Mouse (Mus musculus) embryonic facial prominence, embryonic 10.5 days (tissue): Measurements from ENCODE around the gene Hrc. TPM values are rescaled to one million over a fixed set of nuclear protein-coding genes. Genes with fewer than 3 reads are reported as not detected.

Source experiments
- DNase-seq: peaks from one replicate; pipeline ENCODE4 v3.0.0-alpha.2; 2017; ENCODE audit warnings: low spot score
- H3K27ac ChIP-seq: fragments of 300-500 bp; sonication (generic); replicated peaks from 2 replicates; pipeline ENCODE4 v1.5.1; 2016; ENCODE audit warnings: mild to moderate bottlenecking
- H3K27me3 ChIP-seq: fragments of 300-500 bp; sonication (generic); replicated peaks from 2 replicates; pipeline ENCODE4 v1.6.1; 2016; ENCODE audit warnings: low read depth, mild to moderate bottlenecking; ENCODE audit not compliant: poor library complexity, severe bottlenecking
- H3K36me3 ChIP-seq: fragments of 300-500 bp; sonication (generic); replicated peaks from 2 replicates; pipeline ENCODE4 v1.6.1; 2016; ENCODE audit warnings: mild to moderate bottlenecking, moderate library complexity
- H3K4me1 ChIP-seq: fragments of 300-500 bp; sonication (generic); 2 replicates; pipeline ENCODE4 v1.6.1; 2016
- H3K4me3 ChIP-seq: fragments of 300-500 bp; sonication (generic); 2 replicates; pipeline ENCODE4 v1.5.1; 2016; ENCODE audit warnings: mild to moderate bottlenecking, moderate library complexity
- H3K9me3 ChIP-seq: fragments of 300-500 bp; sonication (generic); 2 replicates; pipeline ENCODE4 v1.6.1; 2016; ENCODE audit warnings: mild to moderate bottlenecking
- WGBS: fragments of 180-500 bp; shearing (Covaris S2); methylation state at CpG from one replicate; pipeline ENCODE4 v1.1.7; 2016; 5-methylcytosine and 5-hydroxymethylcytosine counted together
- polyA plus RNA-seq: library from polyadenylated mRNA; unstranded; fragments of >200 nt; fragmentation: Nextera tagmentation; extraction: Ambion mirVana; gene quantifications from 2 replicates; pipeline ENCODE4 v1.2.1, GENCODE M21; 2016

Hrc gene
- polyA plus RNA-seq, 1 experiment from 2014 or later = 0.64 TPM

DNA sequence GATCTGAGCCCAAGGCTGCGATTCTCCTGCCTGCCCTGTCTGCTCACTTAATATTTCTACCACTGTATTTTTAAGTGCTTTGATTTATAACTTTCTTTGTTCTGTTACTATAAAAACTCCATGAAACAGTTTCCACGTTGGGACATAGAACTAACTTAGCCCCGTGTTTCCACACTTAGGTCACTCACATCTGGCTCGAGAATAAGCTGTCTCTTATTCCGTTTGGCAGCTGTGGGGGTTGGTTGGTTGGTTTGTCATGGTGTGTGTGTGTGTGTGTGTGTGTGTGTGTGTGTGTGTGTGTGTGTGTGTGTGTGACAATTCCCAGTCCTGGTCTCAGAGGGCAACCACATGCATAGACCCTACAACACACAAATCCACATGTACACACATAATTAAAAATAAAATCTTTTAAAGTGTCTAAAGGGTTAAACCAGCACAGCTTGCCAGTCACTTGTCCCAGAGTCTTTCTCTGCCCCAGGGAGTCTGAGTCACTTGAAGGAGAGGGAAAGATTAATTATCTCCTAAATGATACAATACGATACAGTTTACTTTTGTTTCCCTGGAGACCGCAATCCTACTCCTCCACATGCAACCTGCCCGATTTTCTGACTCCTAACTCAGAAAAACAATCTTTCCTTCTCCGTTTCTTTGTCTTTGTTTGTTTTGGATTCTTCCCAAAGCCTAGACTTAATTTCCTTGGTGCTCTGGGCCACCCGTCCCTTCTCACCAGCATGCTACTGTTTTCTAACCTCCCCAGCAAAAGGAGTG is 22.2 kb upstream of the Hrc start:
- Histone ChIP-seq H3K4me3 (no peak overlapping the region), H3K36me3 (peaks cover 7% of the 10 kb centered on the region; the same call in 1 of the 2 replicates), H3K4me1 (peaks cover 35% of the 10 kb centered on the region), H3K27me3 (no peaks in the 10 kb centered on the region), H3K9me3 (no peaks in the 10 kb centered on the region), H3K27ac (no peak overlapping the region; the same call in 1 of the 2 replicates)
- DNase-seq = no peak
- 26% methylated on average over 10 of the region's 10 CpGs for WGBS

DNA sequence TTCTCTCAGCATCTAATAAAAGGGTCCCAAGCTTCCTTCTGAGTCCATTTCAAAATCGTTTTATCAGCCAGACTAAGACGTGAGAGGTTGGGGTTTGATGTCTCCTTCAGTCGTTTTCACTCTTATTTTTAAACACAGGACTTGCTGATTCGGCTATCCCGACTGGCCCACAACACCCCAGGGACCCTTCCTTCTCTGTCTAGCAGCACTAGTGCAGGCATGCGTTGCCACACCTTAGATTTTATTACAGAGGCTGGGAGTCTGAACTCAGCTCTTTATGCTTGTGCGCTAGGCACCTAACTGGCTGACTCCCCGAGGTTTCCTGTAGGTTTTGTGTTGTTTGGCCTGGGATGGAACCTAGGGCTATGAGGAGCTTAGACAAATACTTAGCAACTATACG is 21.6 kb upstream of the Hrc start:
- DNase-seq = no peak
- Histone ChIP-seq H3K4me1 (peaks cover 34% of the 10 kb centered on the region), H3K4me3 (no peak overlapping the region), H3K9me3 (no peaks in the 10 kb centered on the region), H3K27me3 (no peaks in the 10 kb centered on the region), H3K27ac (no peak overlapping the region; the same call in 1 of the 2 replicates), H3K36me3 (peaks cover 7% of the 10 kb centered on the region; the same call in 1 of the 2 replicates)
- 49% methylated on average over 9 of the region's 9 CpGs for WGBS

DNA sequence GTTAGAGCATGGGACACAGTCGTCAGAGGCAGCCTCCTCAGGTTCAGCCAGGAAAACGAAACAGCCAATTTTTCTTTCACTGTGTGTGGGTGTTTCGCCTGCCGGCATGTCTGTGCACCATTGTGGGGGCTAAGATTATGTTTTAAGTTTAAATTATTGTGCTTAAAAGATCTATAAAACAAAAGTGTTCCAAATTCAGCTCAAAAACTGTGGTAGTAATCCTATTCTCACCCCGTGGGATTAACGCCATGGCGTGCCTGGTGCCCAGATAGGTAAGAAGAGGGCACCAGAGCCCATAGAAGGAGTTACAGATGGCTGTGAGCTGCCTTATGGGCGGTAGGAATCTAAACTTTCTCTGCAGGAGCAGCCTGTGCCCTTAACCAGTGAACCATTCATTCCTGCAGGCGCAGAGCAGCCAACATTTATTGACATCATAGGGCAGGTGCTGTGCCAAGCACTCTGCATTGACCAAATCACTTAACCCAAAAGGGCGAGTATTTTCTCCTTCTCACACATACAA is 19.8 kb upstream of the Hrc start:
- WGBS = 87% methylated on average over 10 of the region's 10 CpGs
- H3K27me3 ChIP-seq = no peaks in the 10 kb centered on the region
- DNase-seq = no peak
- no peak overlapping the region for H3K4me3 ChIP-seq
- no peak overlapping the region for H3K27ac ChIP-seq
- no peaks in the 10 kb centered on the region for H3K9me3 ChIP-seq
- H3K4me1 ChIP-seq = peaks cover 23% of the 10 kb centered on the region
- peaks cover 11% of the 10 kb centered on the region; the same call in 1 of the 2 replicates for H3K36me3 ChIP-seq

DNA sequence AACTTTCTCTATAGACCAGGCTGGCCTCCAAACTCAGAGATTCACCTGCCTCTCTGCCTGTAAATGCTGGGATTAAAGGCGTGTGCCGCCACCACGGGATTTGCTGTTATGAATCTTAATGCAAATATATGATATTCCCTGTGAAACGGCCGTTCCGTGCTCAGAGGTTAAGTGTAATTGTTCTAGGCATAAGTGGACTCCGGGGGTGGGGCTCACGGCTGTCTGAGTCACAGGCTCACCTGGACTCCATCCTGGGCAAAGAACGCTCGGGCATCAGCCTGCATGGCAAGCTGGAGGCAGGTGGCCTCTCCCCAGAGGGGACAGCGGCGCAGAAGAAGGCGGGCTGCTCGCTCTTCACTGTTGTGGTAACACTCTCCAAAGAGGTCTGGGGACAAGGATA is 18.6 kb upstream of the Hrc start:
- WGBS = 90% methylated on average over 14 of the region's 14 CpGs
- Histone ChIP-seq H3K27me3 (no peaks in the 10 kb centered on the region), H3K4me1 (peaks cover 23% of the 10 kb centered on the region), H3K36me3 (peaks cover 11% of the 10 kb centered on the region; the same call in 1 of the 2 replicates), H3K4me3 (no peak overlapping the region), H3K9me3 (no peaks in the 10 kb centered on the region), H3K27ac (no peak overlapping the region)
- no peak for DNase-seq

DNA sequence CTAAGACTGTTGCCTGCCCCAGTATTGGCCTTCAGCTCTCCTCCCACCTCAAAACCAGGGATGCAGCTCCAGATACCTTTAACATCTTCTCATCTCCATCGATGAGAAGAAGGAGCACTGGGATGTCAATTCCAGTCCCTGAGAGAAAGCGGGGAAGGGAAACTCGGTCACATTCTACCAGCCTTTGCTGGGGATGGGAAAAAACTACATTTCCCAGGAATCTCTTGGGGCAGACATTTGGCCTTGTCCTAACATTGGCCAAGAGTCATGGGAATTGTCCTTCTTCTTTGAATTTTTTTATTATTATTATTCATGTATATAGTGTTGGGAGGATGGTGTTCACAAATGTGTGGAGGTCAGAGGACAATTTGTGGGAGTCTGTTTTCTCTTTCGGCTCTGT is 12.8 kb upstream of the Hrc start:
- Histone ChIP-seq H3K36me3 (peaks cover 37% of the 10 kb centered on the region), H3K27me3 (no peaks in the 10 kb centered on the region), H3K27ac (no peak overlapping the region), H3K9me3 (peaks cover 2% of the 10 kb centered on the region; the same call in 1 of the 2 replicates), H3K4me1 (no peaks in the 10 kb centered on the region), H3K4me3 (no peak overlapping the region)
- DNase-seq = no peak
- WGBS = 87% methylated on average over 4 of the region's 4 CpGs

DNA sequence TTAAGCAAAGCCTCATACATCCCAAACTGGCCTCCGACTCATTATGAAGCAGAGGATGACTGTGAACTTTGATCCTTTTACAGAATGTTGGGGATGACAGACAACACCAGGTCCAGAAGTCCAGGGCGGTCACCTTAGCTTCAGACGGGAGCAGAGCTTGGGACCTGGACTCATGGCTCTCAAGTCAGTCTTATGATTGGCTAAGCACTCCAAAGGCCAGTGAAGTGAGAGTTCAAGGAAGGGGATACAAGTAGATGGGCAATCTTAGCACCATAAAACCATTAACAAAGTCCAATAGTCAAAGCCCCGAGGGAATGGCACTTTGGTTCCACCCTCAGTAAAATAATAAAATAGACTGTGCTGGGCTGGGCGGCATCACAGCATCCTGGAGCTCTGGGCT is 12.0 kb upstream of the Hrc start:
- no peak for DNase-seq
- H3K27me3 ChIP-seq = no peaks in the 10 kb centered on the region
- no peaks in the 10 kb centered on the region for H3K4me1 ChIP-seq
- H3K27ac ChIP-seq = no peak overlapping the region
- peaks cover 38% of the 10 kb centered on the region for H3K36me3 ChIP-seq
- H3K9me3 ChIP-seq = peaks cover 2% of the 10 kb centered on the region; the same call in 1 of the 2 replicates
- WGBS = 91% methylated on average over 5 of the region's 5 CpGs
- no peak overlapping the region for H3K4me3 ChIP-seq

DNA sequence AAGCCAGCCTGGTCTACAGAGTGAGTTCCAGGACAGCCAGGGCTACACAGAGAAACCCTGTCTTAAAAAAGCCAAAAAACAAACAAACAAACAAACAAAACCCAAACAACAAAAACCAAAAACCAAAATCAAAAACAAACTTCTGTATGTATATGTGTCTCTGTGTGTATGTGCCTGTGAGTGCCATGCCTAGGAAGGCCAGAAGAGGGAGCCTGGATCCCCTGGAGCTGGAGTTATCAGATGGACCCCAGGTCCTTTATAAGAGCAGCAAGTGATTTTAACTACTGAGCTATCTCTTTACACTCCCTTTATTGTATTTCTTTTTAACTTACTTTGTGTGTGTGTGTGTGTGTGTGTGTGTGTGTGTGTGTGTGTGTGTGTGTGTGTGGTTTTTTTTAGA is 9.3 kb upstream of the Hrc start:
- H3K4me1 ChIP-seq = no peaks in the 10 kb centered on the region
- DNase-seq = no peak
- peaks cover 34% of the 10 kb centered on the region for H3K36me3 ChIP-seq
- no peaks in the 10 kb centered on the region for H3K27me3 ChIP-seq
- H3K9me3 ChIP-seq = peaks cover 2% of the 10 kb centered on the region; the same call in 1 of the 2 replicates
- no peak overlapping the region for H3K27ac ChIP-seq
- H3K4me3 ChIP-seq = no peak overlapping the region

DNA sequence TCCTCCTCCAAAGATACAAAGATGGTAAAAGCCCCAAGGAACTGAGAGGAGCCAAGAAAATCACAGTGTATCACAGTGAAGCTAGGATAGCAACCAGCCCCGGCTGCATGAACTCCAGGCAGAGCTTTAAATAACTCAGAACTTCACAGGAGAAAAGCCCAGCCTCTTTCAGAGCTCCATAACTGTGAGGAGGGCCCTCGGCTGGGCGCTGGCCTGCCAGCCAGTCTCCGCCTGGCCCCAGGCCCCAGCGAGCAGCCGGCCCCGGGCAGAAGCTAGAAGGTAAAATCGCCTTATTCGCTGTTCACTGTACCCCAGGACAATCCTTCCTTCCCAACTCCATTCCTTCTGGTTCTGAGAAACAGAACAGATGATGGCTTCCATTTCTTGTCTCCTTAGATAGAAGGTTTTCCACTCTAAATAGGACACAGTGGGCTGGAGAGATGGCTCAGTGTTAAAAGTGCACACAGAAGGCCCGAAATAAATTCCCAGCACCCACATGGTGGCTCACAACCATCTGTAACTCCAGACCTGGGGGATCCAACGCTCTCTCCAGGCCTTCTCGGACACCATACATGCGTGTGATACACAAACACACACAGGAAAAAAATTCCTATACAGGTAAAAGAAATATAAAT is 6.1 kb upstream of the Hrc start:
- H3K4me3 ChIP-seq = no peak overlapping the region
- 83% methylated on average over 13 of the region's 13 CpGs for WGBS
- peaks cover 22% of the 10 kb centered on the region for H3K36me3 ChIP-seq
- H3K27me3 ChIP-seq = peaks cover 9% of the 10 kb centered on the region
- DNase-seq = no peak
- H3K4me1 ChIP-seq = peaks cover 19% of the 10 kb centered on the region
- no peak overlapping the region for H3K27ac ChIP-seq
- H3K9me3 ChIP-seq = peaks cover 2% of the 10 kb centered on the region; the same call in 1 of the 2 replicates

DNA sequence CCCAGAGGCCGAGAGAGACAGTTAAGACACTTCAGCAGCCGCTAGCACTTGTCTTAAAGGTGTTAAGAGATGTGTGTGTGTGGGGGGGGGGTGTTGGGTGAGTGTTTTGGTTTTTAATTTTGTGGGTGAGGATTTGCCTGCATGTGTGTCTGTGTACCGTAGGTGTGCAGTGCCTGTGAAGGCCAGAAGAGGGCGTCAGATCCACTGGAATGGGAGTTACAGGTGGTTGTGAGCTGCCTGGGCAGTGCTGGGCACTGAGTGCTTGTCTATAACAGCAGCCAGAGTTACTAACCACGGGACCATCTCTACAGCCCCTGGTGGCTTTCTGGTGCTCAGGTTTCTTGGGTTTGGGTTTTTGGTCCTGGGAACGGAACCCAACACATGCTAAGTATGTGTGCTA is 3.6 kb upstream of the Hrc start:
- Histone ChIP-seq H3K27me3 (peaks cover 29% of the 10 kb centered on the region), H3K27ac (no peak overlapping the region), H3K36me3 (peaks cover 9% of the 10 kb centered on the region), H3K4me3 (no peak overlapping the region), H3K4me1 (peaks cover 35% of the 10 kb centered on the region), H3K9me3 (no peaks in the 10 kb centered on the region)
- 85% methylated on average over 6 of the region's 6 CpGs for WGBS
- no peak for DNase-seq

DNA sequence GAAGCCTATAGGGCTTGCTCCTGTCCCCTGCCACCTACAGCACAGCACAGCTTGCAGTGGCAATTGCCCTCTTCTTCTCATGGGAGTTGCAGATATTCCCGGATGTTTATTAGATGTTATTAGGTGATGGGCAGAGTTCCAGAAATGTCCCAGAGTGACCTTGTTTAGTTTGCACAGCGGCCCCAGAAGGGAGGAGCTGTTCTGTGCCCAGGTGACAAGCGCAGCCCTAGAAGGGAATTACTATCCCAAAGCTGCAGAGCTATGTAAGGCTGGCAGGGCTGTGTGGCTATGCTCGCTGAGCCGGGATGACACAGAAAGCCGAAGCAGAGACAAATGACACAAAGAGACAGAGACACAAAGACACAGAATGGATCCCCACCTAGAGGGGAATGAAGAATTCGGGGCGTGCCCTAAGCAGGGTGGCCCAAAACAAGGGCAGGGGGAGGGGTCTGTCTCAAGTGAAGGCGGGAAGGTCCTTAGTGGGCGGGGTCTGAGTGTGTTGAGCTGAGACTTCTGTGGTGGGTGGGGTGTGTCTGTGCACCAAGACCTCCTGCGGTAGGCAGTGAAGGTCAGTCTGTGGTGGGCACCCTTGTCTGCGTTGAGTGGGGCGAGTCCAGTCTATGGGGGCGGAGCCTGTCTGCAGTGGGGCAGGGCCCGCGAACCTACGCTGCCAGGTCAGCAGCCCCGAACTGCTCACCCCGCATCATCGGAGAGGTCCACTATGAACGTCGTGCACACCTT is 2.2 kb upstream of the Hrc start:
- 3% methylated on average over 22 of the region's 22 CpGs for WGBS
- Histone ChIP-seq H3K36me3 (no peaks in the 10 kb centered on the region), H3K4me3 (peak overlapping the region; percentile 73), H3K4me1 (peaks cover 43% of the 10 kb centered on the region), H3K27me3 (peaks cover 43% of the 10 kb centered on the region), H3K27ac (peak overlapping the region; percentile 85), H3K9me3 (no peaks in the 10 kb centered on the region)
- DNase-seq = peak; percentile 75

DNA sequence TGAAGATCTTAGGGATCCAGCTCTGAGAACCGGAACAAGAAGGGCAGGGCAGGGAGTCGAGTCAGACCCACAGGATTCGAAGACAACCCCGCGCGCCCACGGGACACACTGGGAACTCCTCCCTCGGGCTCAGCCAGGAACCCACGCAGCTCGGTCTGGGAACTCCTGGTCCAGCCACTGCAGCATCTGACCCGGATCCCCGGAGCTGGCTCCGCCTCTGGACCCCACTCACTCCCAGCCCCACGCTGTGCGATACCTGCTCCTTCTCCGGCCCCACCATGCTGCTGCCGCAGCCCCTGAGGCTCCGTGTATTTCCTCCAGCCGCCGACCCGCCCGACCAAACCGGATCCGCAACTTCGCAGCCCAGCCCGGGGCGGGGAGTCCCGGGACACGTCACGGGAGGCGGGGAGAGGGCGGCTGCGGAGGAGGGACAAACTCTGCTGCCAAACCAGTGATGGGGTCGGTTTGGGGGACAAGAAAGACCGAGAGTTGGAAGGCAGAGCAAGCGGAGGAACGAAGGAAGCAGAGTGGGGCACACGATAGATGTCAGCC is 1.6 kb upstream of the Hrc start, which contains the start of gene Trpm4:
Trpm4 (minus strand) TSS at position 350 of the 552 bp plus-strand sequence.
- Histone ChIP-seq H3K27me3 (peaks cover 47% of the 10 kb centered on the region), H3K36me3 (no peaks in the 10 kb centered on the region), H3K27ac (peak within 1 kb of the TSS; percentile 85), H3K9me3 (no peaks in the 10 kb centered on the region), H3K4me1 (peaks cover 49% of the 10 kb centered on the region), H3K4me3 (peak within 1 kb of the TSS; percentile 73)
- DNase-seq = peak; percentile 90
- under 1% methylated on average over 38 of the region's 38 CpGs for WGBS

DNA sequence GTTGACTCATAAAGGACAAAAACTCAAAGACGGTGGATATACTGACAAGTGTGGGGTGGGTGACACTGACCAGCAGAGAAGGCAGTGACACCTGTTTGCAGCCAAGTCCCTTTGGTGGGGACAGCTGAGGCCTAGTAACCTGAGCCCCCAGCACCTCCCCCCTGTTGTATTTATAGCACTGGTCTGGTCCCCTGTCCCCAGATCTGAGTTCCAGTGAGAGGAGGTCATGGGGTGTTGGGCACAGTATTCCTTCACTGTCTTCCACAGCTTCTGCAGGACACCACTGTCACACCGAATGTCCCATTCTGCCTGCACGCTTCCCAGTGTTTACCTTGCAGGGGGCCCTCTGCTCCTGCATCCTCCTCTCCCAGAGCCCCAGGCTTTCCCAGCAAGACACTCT is 485 bp upstream of the Hrc start:
- 17% methylated on average over 3 of the region's 3 CpGs for whole genome bisulfite sequencing

More for the DNA sequence above, 485 bp upstream of the Hrc start:
- Histone ChIP-seq H3K4me3 (peak overlapping the region; percentile 73), H3K27ac (peak overlapping the region; percentile 16; the same call in 1 of the 2 replicates), H3K9me3 (no peaks in the 10 kb centered on the region), H3K27me3 (peaks cover 57% of the 10 kb centered on the region), H3K36me3 (no peaks in the 10 kb centered on the region), H3K4me1 (peaks cover 60% of the 10 kb centered on the region)
- no peak for DNase-seq
